Mouse (Mus musculus): ENCODE results near the gene Tnfrsf14. TPM values are rescaled to one million over a fixed set of nuclear protein-coding genes. Genes with fewer than 3 reads are reported as not detected.

Gene Tnfrsf14
- total and polyA plus RNA-seq, 3 experiments = 8.2 to 13.4 TPM; not detected in 1

DNA sequence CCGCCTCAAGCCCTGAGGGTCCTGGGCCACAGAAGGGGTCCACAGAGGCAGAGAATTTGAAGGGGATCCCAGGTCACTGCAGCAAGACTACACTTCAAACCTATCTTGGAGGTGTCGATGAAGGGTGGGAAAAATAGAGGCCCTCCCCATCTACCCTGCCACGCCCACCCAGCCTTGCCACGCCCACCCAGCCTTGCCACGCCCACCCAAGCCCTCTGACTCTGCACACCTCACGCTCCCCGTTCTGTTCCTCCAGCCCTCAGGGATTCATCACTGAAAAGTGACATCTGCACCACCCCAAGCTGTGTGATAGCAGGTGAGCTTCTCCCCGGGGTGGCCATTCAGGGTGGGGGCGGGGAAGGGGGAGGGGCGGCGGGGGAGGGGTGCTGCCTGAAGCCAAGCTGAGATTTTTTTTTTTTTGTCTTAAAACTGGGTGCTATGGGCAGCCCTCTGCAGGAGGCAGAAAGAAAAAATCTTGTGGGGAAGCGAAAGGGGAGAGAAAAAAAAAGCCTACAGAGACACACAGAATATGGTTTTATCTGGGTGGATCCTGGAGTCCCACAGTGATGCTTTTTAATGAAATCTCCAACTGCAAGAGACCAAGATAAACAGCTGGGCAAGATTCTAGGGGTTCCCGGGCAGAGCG, 46.2 kb downstream of the Tnfrsf14 start:
- no peak overlapping the region for H3K27ac ChIP-seq (ENCODE audit: control insufficient read depth, low read depth, low read length)
- H3K27me3 ChIP-seq (ENCODE audit: control insufficient read depth in 1 of 2, insufficient read depth in 2 of 2, low read length in 2 of 2) = no peaks in the 10 kb centered on the region
- TF ChIP-seq USF1 (IDR thresholded peaks at IDR 0.05; ENCODE audit: low read depth, low read length) (no peak), SMC3 (IDR thresholded peaks at IDR 0.05; ENCODE audit: low read depth, low read length) (no peak), RCOR1 (IDR thresholded peaks at IDR 0.05; ENCODE audit: low read depth, low read length) (no peak), ZKSCAN1 (IDR thresholded peaks at IDR 0.05; ENCODE audit: low read depth, low read length) (no peak), MAZ (IDR thresholded peaks at IDR 0.05; ENCODE audit: low read depth, low read length) (no peak), ZNF384 (IDR thresholded peaks at IDR 0.05; ENCODE audit: low read depth, low read length) (no peak), CHD2 (IDR thresholded peaks at IDR 0.05; ENCODE audit: low read length) (no peak), ZC3H11A (IDR thresholded peaks at IDR 0.05; ENCODE audit: low read depth, low read length) (no peak), USF2 (IDR thresholded peaks at IDR 0.05; ENCODE audit: borderline replicate concordance in 1 of 2, insufficient read depth in 1 of 2, low read depth in 1 of 2, low read length in 2 of 2) (no peak), NRF1 (IDR thresholded peaks at IDR 0.05; ENCODE audit: insufficient read depth, low read depth, low read length, poor library complexity, severe bottlenecking) (no peak), ETS1 (IDR thresholded peaks at IDR 0.05; ENCODE audit: low read depth, low read length) (no peak), GABPA (IDR thresholded peaks at IDR 0.05; ENCODE audit: low read depth, low read length) (no peak), MYB (IDR thresholded peaks at IDR 0.05; ENCODE audit: low read depth, low read length) (no peak), POLR2A (IDR thresholded peaks at IDR 0.05; ENCODE audit: control insufficient read depth in 1 of 2, insufficient read depth in 1 of 2, low read depth in 1 of 2, low read length in 2 of 2, poor library complexity in 1 of 2) (no peak), POLR2AphosphoS2 (IDR thresholded peaks at IDR 0.05; ENCODE audit: low read length) (no peak), RAD21 (IDR thresholded peaks at IDR 0.05; ENCODE audit: low read depth, low read length) (no peak), BHLHE40 (IDR thresholded peaks at IDR 0.05; ENCODE audit: borderline replicate concordance, low read depth, low read length) (no peak), ZMIZ1 (IDR thresholded peaks at IDR 0.05; ENCODE audit: low read depth, low read length) (no peak), SIN3A (IDR thresholded peaks at IDR 0.05; ENCODE audit: low read length) (no peak), EP300 (IDR thresholded peaks at IDR 0.05; ENCODE audit: low read depth in 1 of 2, low read length in 2 of 2) (no peak)
- peak; percentile 30 for DNase-seq (ENCODE audit: low read depth, low spot score)
- H3K4me1 ChIP-seq (ENCODE audit: control insufficient read depth in 1 of 2, insufficient read depth in 2 of 2, low read length in 2 of 2) = peaks cover 0 to 9% of the 10 kb centered on the region in 2 experiments; a peak in 3 of 4 replicates
- H3K9ac ChIP-seq (ENCODE audit: control insufficient read depth, low read depth, low read length, poor library complexity, severe bottlenecking) = no peak overlapping the region
- H3K9me3 ChIP-seq (replicated peaks; ENCODE audit: insufficient read depth, low read length) = no peaks in the 10 kb centered on the region
- H3K79me2 ChIP-seq (ENCODE audit: control insufficient read depth, insufficient read depth, low read length, poor library complexity) = no peaks in the 10 kb centered on the region
- peaks cover 0 to 3% of the 10 kb centered on the region in 2 experiments; a peak in 1 of 4 replicates for H3K36me3 ChIP-seq (ENCODE audit: control insufficient read depth in 1 of 2, insufficient read depth in 2 of 2, low read length in 2 of 2)
- H3K4me3 ChIP-seq (ENCODE audit: control insufficient read depth in 1 of 2, insufficient read depth in 1 of 2, low read depth in 2 of 2, low read length in 2 of 2) = no peak overlapping the region

Data from MEL (cell line).